Mouse (Mus musculus) brain, embryonic 14.5 days (tissue): Measurements from ENCODE around the gene Crtc1.

Experiments
- CTCF ChIP-seq: fragments of 200-500 bp; IDR thresholded peaks from 2 replicates; pipeline ENCODE4 v1.5.1; 2012; ENCODE audit warnings: inconsistent platforms, mild to moderate bottlenecking, moderate library complexity, borderline replicate concordance; ENCODE audit not compliant: insufficient read depth, insufficient read length; ENCODE audit errors: extremely low read depth
- POLR2A ChIP-seq: fragments of 200-500 bp; IDR thresholded peaks from 2 replicates; pipeline ENCODE4 v1.6.1; 2012; ENCODE audit warnings: mild to moderate bottlenecking, inconsistent platforms, borderline replicate concordance; ENCODE audit not compliant: poor library complexity, insufficient read depth, insufficient read length, severe bottlenecking; ENCODE audit errors: extremely low read depth

GRCm38 (mm10) chr8:70352000-70352384 lies 87.4 kb downstream of the Crtc1 start:
- TF ChIP-seq CTCF (no peak), POLR2A (no peak)
